ENCODE assay signal across 9 mouse cellular contexts in the genomic region with DNA sequence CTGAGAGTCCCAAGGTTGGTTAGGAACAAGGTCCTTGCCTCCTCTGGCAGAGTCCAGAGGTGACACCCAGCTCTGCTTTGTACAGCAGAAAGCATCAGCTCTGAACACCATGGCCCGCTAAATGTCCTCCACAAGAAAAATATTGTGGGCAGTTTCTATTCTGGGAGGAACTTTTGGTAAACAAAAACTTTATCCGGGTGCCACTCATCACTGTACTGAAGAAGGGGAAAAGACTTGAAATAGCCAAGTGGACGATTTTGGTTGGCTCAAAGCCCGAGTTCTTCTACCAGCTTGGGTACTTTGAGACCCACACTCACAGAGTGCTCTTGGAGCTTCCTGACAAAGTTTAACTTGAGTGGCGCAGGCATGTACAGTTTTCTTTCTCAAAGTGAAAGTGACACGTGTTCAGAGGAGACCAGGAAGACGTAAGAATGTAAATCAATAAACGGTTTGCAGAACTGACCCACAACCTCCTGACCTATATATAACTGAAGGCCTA.
DNase-seq lines count a peak whose midpoint lies in the region; ATAC-seq and TF ChIP-seq lines count a peak whose summit lies in the region.
"Had no signal": no experiment of that assay in that cellular context is flagged by ENCODE, and none has a peak within 500 bp of the region (broad histone marks: within the 10 kb centered on the region; RNA-seq: fewer than 3 reads in every experiment).

No protein-coding gene starts in this region.

- WGBS in heart, embryonic 16.5 days: 32% methylated on average over 8 of the region's 8 CpGs
- 27% methylated on average over 8 of the region's 8 CpGs for WGBS in intestine, postnatal 0 days

- no peak for TF ChIP-seq CTCF in intestine, postnatal 0 days (IDR thresholded peaks at IDR 0.05; ENCODE audit: low read depth)

- H3K4me2 ChIP-seq in heart, embryonic 16.5 days (ENCODE audit: low read depth, low read length): peak overlapping the region; percentile 8; the same call in 1 of the 2 replicates
- 0 out of 2 replicates have a peak overlapping the region, but pooled peaks have one; percentile 30 for H3K4me2 ChIP-seq in intestine, postnatal 0 days (replicated peaks; ENCODE audit: low read depth)

- H3K4me3 ChIP-seq in heart, embryonic 16.5 days (ENCODE audit: low read length): no peak overlapping the region
- H3K4me3 ChIP-seq in intestine, postnatal 0 days (ENCODE audit: low read depth, low read length): no peak overlapping the region

- H3K27me3 ChIP-seq in heart, embryonic 16.5 days (ENCODE audit: control insufficient read depth, insufficient read depth, low read length): no peaks in the 10 kb centered on the region
- H3K27me3 ChIP-seq in intestine, postnatal 0 days (replicated peaks; ENCODE audit: control insufficient read depth, insufficient read depth, low read length): no peaks in the 10 kb centered on the region

- H3K9me3 ChIP-seq in heart, embryonic 16.5 days (replicated peaks; ENCODE audit: control insufficient read depth, low read length): no peaks in the 10 kb centered on the region
- H3K9me3 ChIP-seq in intestine, postnatal 0 days (ENCODE audit: control insufficient read depth): no peaks in the 10 kb centered on the region
- H3K9me3 ChIP-seq: G1E had no signal

- 0 out of 2 replicates have a peak, but pooled peaks have one; percentile 16 for ATAC-seq in heart, embryonic 16.5 days (replicated peaks; ENCODE audit: extremely low read depth, insufficient read depth, low FRiP score)
- peak; percentile 70 for ATAC-seq in CD4-positive, CD25-positive, alpha-beta regulatory T cell, adult 4 months
- peak; percentile 39; the same call in 1 of the 2 replicates for ATAC-seq in intestine, postnatal 0 days

- peaks cover 21% of the 10 kb centered on the region for H3K4me1 ChIP-seq in heart, embryonic 16.5 days (ENCODE audit: control insufficient read depth, insufficient read depth, low read length)
- H3K4me1 ChIP-seq in intestine, postnatal 0 days (replicated peaks; ENCODE audit: control insufficient read depth, insufficient read depth, low read length): 0 out of 2 replicates have a peak, but pooled peaks cover 11% of the 10 kb centered on the region

- no peaks in the 10 kb centered on the region for H3K36me3 ChIP-seq in heart, embryonic 16.5 days (ENCODE audit: control insufficient read depth, insufficient read depth)
- no peaks in the 10 kb centered on the region for H3K36me3 ChIP-seq in intestine, postnatal 0 days (ENCODE audit: control insufficient read depth, insufficient read depth)
- H3K36me3 ChIP-seq: G1E had no signal

- no peak overlapping the region for H3K27ac ChIP-seq in heart, embryonic 16.5 days (ENCODE audit: low read length)
- peak overlapping the region; percentile 21; the same call in 1 of the 2 replicates for H3K27ac ChIP-seq in intestine, postnatal 0 days (ENCODE audit: low read depth, low read length)

- no peak overlapping the region for H3K9ac ChIP-seq in heart, embryonic 16.5 days (ENCODE audit: low read length)
- no peak overlapping the region for H3K9ac ChIP-seq in intestine, postnatal 0 days (ENCODE audit: low read depth, low read length)

- DNase-seq in heart, adult 9 months (ENCODE audit: low spot score in 2 of 2): no peak
- DNase-seq in lung, postnatal 4 days: peak; percentile 20 to 23
- no peak for DNase-seq in right cerebral cortex, adult 18-20 months
- DNase-seq in c-Kit-positive CD71-positive TER-119-positive erythroid progenitor cells, embryonic 14.5 days (ENCODE audit: low spot score): no peak
- no peak for DNase-seq in T-cell, adult 2 months (ENCODE audit: low spot score)

Comparison
In these comparisons a context has a peak if more than half of its experiments do, and no peak if none do; other contexts are left out.
1. ATAC-seq: peak in every context shown above with its lines; median percentile 70 in CD4-positive, CD25-positive, alpha-beta regulatory T cell, adult 4 months; 39 in intestine, postnatal 0 days; 16 in heart, embryonic 16.5 days.
2. DNase-seq: peak in lung, postnatal 4 days (2 of 2); none in heart, adult 9 months (0 of 2), right cerebral cortex, adult 18-20 months (single experiment), c-Kit-positive CD71-positive TER-119-positive erythroid progenitor cells, embryonic 14.5 days (single experiment) and T-cell, adult 2 months (single experiment).